Mouse (Mus musculus) kidney, adult 2 months (tissue): ENCODE measurements around the gene Tet3. TPM values are rescaled to one million over a fixed set of nuclear protein-coding genes. Genes with fewer than 3 reads are reported as not detected.
A peak's percentile ranks its signal among the peaks of the same experiment; 100 is the strongest.
"Not testable (repeated sequence)": the region's sequence is repeated elsewhere in the genome, so short reads cannot be mapped to it uniquely, and the experiment has no call there.

ENCODE experiments used
- DNase-seq: peaks from one replicate; pipeline ENCODE4 v3.0.0; 2021
- H3K27ac ChIP-seq: fragments of 200-500 bp; 2 replicates; pipeline ENCODE4 v1.5.1; 2012; ENCODE audit warnings: low read depth, low read length, control low read depth, inconsistent platforms; ENCODE audit not compliant: insufficient read depth
- H3K27me3 ChIP-seq: fragments of 200-500 bp; replicated peaks from 2 replicates; pipeline ENCODE4 v1.6.1; 2012; ENCODE audit warnings: mild to moderate bottlenecking, moderate library complexity, low read length, inconsistent platforms; ENCODE audit not compliant: control insufficient read depth, insufficient read depth
- H3K36me3 ChIP-seq: fragments of 200-500 bp; 2 replicates; pipeline ENCODE4 v1.6.1; 2012; ENCODE audit warnings: mild to moderate bottlenecking, moderate library complexity, low read length, inconsistent platforms; ENCODE audit not compliant: control insufficient read depth, insufficient read depth
- H3K4me1 ChIP-seq: fragments of 200-500 bp; 2 replicates; pipeline ENCODE4 v1.6.1; 2011; ENCODE audit warnings: low read length; ENCODE audit not compliant: control insufficient read depth, insufficient read depth
- H3K4me3 ChIP-seq: fragments of 200-500 bp; 2 replicates; pipeline ENCODE4 v1.5.1; 2011; ENCODE audit warnings: mild to moderate bottlenecking, low read depth, low read length, control low read depth; ENCODE audit not compliant: insufficient read depth
- CTCF ChIP-seq: fragments of 200-500 bp; conservative IDR thresholded peaks from 2 replicates; pipeline ENCODE4 v1.5.1; 2011; ENCODE audit warnings: low read depth, mild to moderate bottlenecking, control low read depth, low read length, moderate library complexity, mixed read lengths; ENCODE audit not compliant: insufficient read depth, insufficient read length
- POLR2A ChIP-seq: fragments of 200-500 bp; IDR thresholded peaks from one replicate; pipeline ENCODE4 v1.6.1; 2011; ENCODE audit warnings: low read depth, low read length, control low read depth
- WGBS: fragments of 180-500 bp; shearing (Covaris S2); methylation state at CpG from one replicate; pipeline ENCODE4 v1.1.7; 2018; 5-methylcytosine and 5-hydroxymethylcytosine counted together
- polyA plus RNA-seq: library from polyadenylated mRNA; depleted of rRNA; stranded (reverse); fragments of >200 nt; gene quantifications from 2 replicates; pipeline ENCODE4 v1.2.3, GENCODE M21; 2012

Gene Tet3
- polyA plus RNA-seq, 1 experiment: 8.0 TPM

DNA sequence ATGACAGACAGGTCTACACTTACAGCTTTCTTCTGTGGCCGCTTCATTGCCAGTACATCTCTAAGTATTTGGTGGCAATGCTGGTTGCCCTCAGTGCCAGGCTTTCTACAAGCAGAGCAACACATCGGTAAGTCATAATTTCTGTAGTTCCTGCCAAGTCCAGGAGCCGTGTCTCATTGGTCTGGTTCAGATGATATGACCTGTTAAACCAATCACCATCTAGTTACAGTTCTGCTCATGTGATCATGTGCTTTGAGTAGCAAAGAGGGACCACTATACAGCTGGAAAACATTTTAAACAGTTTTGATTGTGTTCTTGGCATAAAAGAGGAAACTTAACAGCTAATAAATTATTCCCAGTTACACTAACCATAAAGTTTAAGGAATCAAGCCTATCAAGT is 111.0 kb downstream of the Tet3 start:
- H3K36me3 ChIP-seq: no peaks in the 10 kb centered on the region
- no peak for TF ChIP-seq CTCF
- WGBS: 77% methylated on average over 3 of the region's 3 CpGs
- no peak overlapping the region for H3K27ac ChIP-seq
- no peaks in the 10 kb centered on the region for H3K27me3 ChIP-seq
- H3K4me1 ChIP-seq: peaks cover 10% of the 10 kb centered on the region; the same call in 1 of the 2 replicates
- no peak for DNase-seq
- H3K4me3 ChIP-seq: no peak overlapping the region

DNA sequence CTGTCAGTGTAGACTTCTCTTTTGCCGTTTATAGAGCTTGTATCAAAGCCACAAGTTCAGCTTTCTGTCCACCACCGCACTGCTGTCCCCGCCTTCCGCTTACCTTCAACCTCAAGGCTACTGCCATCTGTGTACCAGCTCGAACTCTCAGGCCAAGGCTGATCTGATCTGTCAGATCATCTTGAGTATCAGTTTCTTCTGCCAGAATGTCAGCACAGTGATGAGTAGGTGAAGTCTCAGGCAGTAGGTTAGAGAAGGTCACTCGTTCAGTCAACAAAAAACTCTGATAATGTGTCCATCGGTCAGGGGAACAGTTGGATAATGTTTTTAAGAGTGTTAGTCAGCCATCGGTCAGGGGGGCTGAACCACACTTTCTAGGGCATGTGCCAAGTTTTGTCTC is 113.6 kb downstream of the Tet3 start:
- DNase-seq, H3K36me3 ChIP-seq, H3K4me3 ChIP-seq, H3K4me1 ChIP-seq, H3K27ac ChIP-seq, H3K27me3 ChIP-seq: not testable (repeated sequence)
- WGBS: 84% methylated on average over 8 of the region's 8 CpGs

DNA sequence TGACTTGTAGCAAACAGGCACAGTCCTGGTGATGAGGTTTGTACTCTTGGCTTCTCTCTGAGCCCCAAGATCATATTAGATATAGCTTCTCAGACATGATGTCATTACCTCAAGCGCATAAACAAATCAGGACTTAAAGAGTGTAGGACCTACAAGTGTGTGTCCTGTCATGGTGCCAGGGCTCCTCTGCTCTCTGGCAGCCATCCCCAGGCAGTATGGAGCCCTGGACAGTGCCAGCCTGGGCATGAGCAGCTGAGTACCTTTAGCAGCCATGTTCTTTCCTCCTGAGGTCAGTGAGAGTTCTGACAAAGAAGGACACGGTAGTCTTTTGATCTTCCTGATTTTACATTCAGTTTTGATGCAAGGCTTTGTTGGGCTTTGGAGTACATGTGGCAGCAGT is 115.9 kb downstream of the Tet3 start:
- H3K36me3 ChIP-seq: peaks cover 9% of the 10 kb centered on the region
- TF ChIP-seq POLR2A (no peak), CTCF (no peak)

DNA sequence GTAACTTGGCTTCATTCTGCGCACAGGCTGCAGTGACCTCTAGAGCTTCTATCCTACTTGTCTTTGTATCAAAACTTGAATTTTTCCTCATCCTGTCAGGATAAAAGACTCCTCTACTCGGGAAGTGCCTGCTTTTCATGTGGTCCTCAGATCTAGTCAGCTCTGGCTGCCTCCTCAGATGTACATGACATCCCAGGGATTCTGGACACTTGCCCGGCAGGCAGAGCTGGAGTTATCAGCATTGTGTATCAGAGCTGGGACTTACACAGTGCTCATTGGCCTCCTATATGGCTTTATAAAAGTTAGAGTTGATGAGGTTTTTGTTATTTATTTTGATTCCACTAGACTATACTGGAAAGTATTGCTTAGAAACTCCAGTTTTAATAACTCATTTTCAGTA is 117.5 kb downstream of the Tet3 start:
- Histone ChIP-seq H3K4me3 (no peak overlapping the region), H3K4me1 (no peaks in the 10 kb centered on the region), H3K36me3 (peaks cover 9% of the 10 kb centered on the region), H3K27me3 (no peaks in the 10 kb centered on the region), H3K27ac (no peak overlapping the region)
- TF ChIP-seq POLR2A: no peak
- no peak for TF ChIP-seq CTCF
- 71% methylated on average over 3 of the region's 3 CpGs for WGBS
- no peak for DNase-seq

More for the DNA sequence above, 115.9 kb downstream of the Tet3 start:
- H3K27me3 ChIP-seq: no peaks in the 10 kb centered on the region
- no peaks in the 10 kb centered on the region for H3K4me1 ChIP-seq
- 85% methylated on average over 2 of the region's 2 CpGs for WGBS
- no peak for DNase-seq
- no peak overlapping the region for H3K4me3 ChIP-seq
- H3K27ac ChIP-seq: no peak overlapping the region

DNA sequence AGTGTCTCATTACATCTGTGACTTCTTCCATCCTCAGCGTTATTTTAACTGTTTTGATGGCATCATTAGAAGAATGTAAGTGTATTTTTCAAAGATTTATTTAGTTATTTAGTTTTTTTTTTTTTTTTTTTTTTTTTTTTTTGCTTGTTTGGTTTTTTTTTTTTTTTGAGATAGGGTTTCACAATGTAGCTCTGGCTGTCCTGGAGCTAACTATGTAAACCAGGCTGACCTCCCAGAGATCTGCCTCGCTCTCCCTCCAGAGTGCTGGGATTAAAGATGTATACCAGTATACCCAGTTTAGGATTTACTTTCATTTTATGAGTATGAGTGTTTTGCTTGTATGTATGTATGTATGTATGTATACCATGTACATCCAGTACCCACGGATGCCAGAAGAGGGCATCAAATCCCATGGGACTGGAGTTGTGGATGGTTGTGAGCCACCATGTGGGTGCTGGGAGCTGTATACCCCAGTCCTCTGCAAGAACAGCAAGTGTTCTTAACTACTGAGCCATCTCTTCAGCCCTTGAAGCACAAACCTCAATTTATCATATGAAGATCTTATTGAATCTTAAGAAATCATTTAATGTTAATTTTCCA is 131.2 kb downstream of the Tet3 start:
- Histone ChIP-seq H3K4me1 (peaks cover 6% of the 10 kb centered on the region; the same call in 1 of the 2 replicates), H3K27me3 (no peaks in the 10 kb centered on the region), H3K27ac (no peak overlapping the region), H3K4me3 (no peak overlapping the region), H3K36me3 (peaks cover 11% of the 10 kb centered on the region)
- no peak for DNase-seq
- WGBS: 90% methylated on average over 3 of the region's 3 CpGs
- TF ChIP-seq POLR2A: no peak
- no peak for TF ChIP-seq CTCF

DNA sequence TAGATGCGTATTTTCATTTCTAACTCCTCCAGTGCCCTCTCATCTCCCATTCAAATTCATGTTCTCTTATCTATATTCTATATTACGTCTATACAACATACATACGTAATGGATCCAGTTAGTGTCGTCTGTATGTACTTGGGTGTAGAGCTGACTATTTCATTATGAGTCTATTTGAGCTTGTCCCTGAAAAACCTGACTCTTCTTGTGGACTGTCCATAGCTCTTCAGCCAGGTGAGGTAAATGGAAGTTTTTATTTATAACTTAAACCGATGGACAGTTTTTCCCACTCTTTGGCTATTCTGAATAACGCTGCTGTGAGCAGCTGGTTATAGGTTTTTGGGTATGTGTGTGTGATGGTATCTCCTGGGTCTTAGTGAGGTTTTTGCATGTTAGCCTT is 132.1 kb downstream of the Tet3 start:
- H3K4me1 ChIP-seq: peaks cover 6% of the 10 kb centered on the region; the same call in 1 of the 2 replicates
- peak overlapping the region; percentile 71; the same call in 1 of the 2 replicates for H3K4me3 ChIP-seq
- DNase-seq: no peak
- peaks cover 8% of the 10 kb centered on the region for H3K36me3 ChIP-seq
- no peak overlapping the region for H3K27ac ChIP-seq
- 43% methylated on average over 6 of the region's 6 CpGs for WGBS
- no peaks in the 10 kb centered on the region for H3K27me3 ChIP-seq
- TF ChIP-seq CTCF (no peak), POLR2A (no peak)

DNA sequence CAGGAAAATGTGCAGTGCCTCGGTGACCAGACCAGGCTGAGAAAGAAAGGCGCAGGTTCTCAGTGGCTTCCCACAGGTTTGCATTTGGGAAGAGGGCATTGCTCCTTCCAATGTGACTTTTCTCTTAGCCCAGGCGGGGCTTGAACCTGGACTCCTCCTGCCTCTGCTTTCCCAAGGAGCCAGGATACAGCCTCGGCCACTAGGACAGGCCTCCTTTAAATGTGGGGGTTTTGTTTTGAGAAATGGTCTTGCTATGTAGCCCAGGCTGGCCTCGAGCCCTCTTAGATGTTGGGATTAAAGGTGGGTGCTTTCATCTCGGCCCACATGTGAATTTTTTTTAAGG is 132.5 kb downstream of the Tet3 start:
- TF ChIP-seq POLR2A (no peak), CTCF (no peak)
- Histone ChIP-seq H3K27me3 (no peaks in the 10 kb centered on the region), H3K4me1 (peaks cover 6% of the 10 kb centered on the region; the same call in 1 of the 2 replicates), H3K27ac (peak overlapping the region; percentile 10), H3K36me3 (peaks cover 6% of the 10 kb centered on the region), H3K4me3 (peak overlapping the region; percentile 71)
- no peak for DNase-seq
- 2% methylated on average over 6 of the region's 6 CpGs for WGBS
